Mouse (Mus musculus) spleen, adult 2 months (tissue): ENCODE data around the gene Znhit3. TPM values are rescaled to one million over a fixed set of nuclear protein-coding genes. Genes with fewer than 3 reads are reported as not detected.

Experiments
- DNase-seq, 2 experiments: peaks; one replicate each; pipeline versions ENCODE4 v3.0.0 to v3.0.0-alpha.2; 2012 to 2021; ENCODE audit warnings: low spot score in 2 of 2, low read depth in 1 of 2
- H3K27ac ChIP-seq: fragments of 200-500 bp; 2 replicates; pipeline ENCODE4 v1.5.1; 2012; ENCODE audit warnings: low read length, inconsistent platforms; ENCODE audit not compliant: insufficient read depth
- H3K27me3 ChIP-seq: fragments of 200-500 bp; 2 replicates; pipeline ENCODE4 v1.6.1; 2012; ENCODE audit warnings: mild to moderate bottlenecking, moderate library complexity, low read length, inconsistent platforms; ENCODE audit not compliant: control insufficient read depth, insufficient read depth
- H3K36me3 ChIP-seq: fragments of 200-500 bp; 2 replicates; pipeline ENCODE4 v1.6.1; 2012; ENCODE audit warnings: mild to moderate bottlenecking, low read length, inconsistent platforms; ENCODE audit not compliant: control insufficient read depth, insufficient read depth
- H3K4me1 ChIP-seq: fragments of 200-500 bp; 2 replicates; pipeline ENCODE4 v1.6.1; 2011; ENCODE audit warnings: inconsistent platforms; ENCODE audit not compliant: control insufficient read depth, insufficient read depth, insufficient read length
- H3K4me3 ChIP-seq: fragments of 200-500 bp; 2 replicates; pipeline ENCODE4 v1.5.1; 2011; ENCODE audit warnings: mild to moderate bottlenecking, inconsistent platforms; ENCODE audit not compliant: insufficient read depth, insufficient read length; ENCODE audit errors: extremely low read depth
- CTCF ChIP-seq: fragments of 200-500 bp; IDR thresholded peaks from 2 replicates; pipeline ENCODE4 v1.5.1; 2011; ENCODE audit warnings: mild to moderate bottlenecking, inconsistent platforms; ENCODE audit not compliant: insufficient read depth, insufficient read length, insufficient replicate concordance; ENCODE audit errors: extremely low read depth
- POLR2A ChIP-seq: fragments of 200-500 bp; IDR thresholded peaks from 2 replicates; pipeline ENCODE4 v1.6.1; 2011; ENCODE audit warnings: low read depth, low read length, inconsistent platforms
- WGBS: fragments of 180-500 bp; shearing (Covaris S2); methylation state at CpG from one replicate; pipeline ENCODE4 v1.1.7; 2018; 5-methylcytosine and 5-hydroxymethylcytosine counted together
- polyA plus RNA-seq: library from polyadenylated mRNA; depleted of rRNA; stranded (reverse); fragments of >200 nt; gene quantifications from 2 replicates; pipeline ENCODE4 v1.2.3, GENCODE M21; 2012

Gene Znhit3
- polyA plus RNA-seq, 1 experiment = 5.4 TPM

DNA sequence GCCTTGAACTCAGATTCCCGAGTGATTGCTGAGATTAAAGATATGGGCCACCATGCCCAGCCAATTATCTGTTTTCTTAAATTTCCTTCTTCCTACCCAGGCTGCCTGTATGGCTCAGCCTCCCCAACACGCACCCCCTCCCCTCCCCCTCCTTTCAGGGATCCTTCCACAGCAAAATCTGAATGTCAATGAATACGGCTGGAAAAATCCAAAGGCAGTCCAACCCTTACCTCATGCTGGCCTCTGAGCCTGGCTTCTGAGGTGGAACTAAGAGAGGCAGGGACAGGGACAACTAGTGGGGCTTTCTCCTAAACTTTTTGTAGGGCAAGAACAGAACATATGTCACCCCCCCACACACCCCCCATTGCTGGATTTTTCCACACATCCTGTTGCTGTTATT, 31.9 kb upstream of the Znhit3 start:
- 69% methylated on average over 3 of the region's 3 CpGs for WGBS
- Histone ChIP-seq H3K4me1 (no peaks in the 10 kb centered on the region), H3K4me3 (no peak overlapping the region), H3K27me3 (peaks cover 11% of the 10 kb centered on the region; the same call in 1 of the 2 replicates), H3K36me3 (no peaks in the 10 kb centered on the region), H3K27ac (no peak overlapping the region)
- no peak for TF ChIP-seq POLR2A
- TF ChIP-seq CTCF = no peak
- no peak for DNase-seq

DNA sequence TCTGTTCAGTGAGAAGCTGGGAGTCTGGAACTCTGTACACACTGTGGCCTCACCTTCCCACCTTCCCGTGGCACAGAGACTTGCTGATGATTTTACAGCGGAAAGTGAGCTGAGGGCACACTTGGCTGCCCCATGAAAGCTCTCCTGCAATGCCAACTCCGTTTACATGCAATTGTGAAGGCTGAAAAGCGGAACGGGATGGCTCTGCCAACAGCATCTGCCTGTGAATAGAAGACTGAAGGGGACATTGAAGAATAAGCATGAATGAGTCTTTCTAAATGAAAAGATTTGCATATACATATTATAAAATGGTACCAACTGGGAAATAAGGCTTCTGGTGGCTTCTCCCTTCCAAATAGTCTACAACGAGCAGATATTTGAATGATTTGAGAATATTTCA, 31.0 kb upstream of the Znhit3 start:
- Histone ChIP-seq H3K36me3 (no peaks in the 10 kb centered on the region), H3K27ac (no peak overlapping the region), H3K4me3 (no peak overlapping the region), H3K27me3 (peaks cover 11% of the 10 kb centered on the region; the same call in 1 of the 2 replicates), H3K4me1 (no peaks in the 10 kb centered on the region)
- DNase-seq = no peak
- TF ChIP-seq CTCF (no peak), POLR2A (no peak)
- 77% methylated on average over 6 of the region's 6 CpGs for WGBS

DNA sequence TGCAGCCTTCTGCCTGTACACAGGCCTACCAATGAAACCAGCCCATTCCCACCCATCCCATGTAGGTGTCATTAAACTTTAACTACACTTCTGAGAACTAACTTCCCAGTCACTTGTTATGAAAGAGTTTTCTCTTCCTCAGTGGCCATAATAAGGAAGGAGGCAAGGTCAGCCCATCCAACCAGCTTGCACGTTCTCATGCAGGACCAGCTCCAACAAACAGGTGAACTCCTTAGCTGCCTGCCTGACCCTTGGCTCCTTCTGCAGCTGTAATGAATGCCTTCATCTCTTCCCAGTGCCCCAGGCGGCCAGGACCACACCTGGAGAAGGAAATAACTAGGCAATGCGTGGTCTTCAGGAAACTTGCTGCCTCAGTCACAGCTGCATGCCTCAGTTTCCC, 29.7 kb upstream of the Znhit3 start:
- H3K27ac ChIP-seq = no peak overlapping the region
- no peak for TF ChIP-seq CTCF
- TF ChIP-seq POLR2A = no peak
- WGBS = 67% methylated on average over 3 of the region's 3 CpGs
- no peak for DNase-seq
- H3K4me3 ChIP-seq = no peak overlapping the region
- H3K27me3 ChIP-seq = peaks cover 11% of the 10 kb centered on the region; the same call in 1 of the 2 replicates
- no peaks in the 10 kb centered on the region for H3K4me1 ChIP-seq
- no peaks in the 10 kb centered on the region for H3K36me3 ChIP-seq

DNA sequence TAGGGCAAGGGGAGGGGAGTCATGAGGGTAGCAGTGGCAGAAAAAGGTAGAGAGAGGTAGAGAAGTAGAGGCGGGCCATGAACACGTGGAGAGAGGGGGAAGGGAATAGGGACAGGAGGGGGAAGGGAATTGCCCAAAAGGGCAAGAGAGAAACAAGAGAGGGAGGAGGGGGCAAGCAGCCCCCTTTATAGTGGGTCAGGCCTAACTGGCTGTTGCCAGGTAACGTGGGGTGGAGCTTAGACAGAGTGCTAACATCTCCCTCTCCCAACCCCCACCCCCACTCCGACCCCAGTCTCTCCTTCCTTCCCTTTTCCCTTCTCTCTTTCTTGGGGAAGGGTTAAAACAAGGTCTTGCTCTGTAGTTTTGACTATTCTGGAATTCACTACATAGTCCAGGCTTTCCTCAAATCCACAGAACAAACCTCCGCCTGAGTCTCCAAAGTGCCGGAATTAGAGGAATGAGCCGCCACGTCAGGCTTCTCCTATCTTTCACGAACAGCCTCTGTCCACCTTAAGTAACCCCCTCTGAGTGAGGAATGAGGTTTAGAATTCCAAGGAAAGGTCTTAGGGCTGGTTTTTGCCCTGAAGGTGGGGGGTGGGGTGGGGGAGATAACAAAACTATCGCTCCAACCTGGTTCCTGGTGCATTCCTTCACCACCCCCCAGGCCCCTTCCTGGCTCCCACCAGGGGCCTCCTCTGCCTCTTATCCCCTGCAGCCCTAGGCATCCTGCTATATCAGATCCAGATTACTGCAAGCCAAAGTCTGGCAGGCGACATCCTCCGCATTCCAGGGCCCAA, 28.7 kb upstream of the Znhit3 start:
- WGBS = 17% methylated on average over 12 of the region's 12 CpGs
- DNase-seq = no peak

DNA sequence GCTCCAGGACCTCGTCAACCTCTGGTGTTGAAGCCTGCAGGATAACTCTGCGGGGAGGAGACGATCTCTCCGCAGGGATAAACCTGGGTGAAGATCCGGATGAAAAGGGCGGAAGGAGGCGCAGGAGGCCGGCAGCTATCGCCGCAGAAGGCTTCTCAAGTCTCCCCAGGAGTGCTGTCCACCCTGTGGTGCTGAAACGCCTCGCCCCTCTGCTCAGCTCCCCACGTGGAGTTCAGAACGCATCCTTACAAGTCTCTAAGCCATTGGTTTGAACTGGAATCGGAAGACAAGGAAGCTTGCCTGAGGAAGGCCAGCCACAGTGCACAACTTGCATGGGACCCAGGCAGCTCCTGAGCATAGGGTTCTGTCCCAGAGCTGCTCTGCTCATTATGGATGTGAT, 27.8 kb upstream of the Znhit3 start:
- no peak overlapping the region for H3K27ac ChIP-seq
- no peak overlapping the region for H3K4me3 ChIP-seq
- H3K36me3 ChIP-seq = no peaks in the 10 kb centered on the region
- H3K27me3 ChIP-seq = peaks cover 11% of the 10 kb centered on the region; the same call in 1 of the 2 replicates
- no peaks in the 10 kb centered on the region for H3K4me1 ChIP-seq
- WGBS = 4% methylated on average over 15 of the region's 15 CpGs
- DNase-seq = no peak
- TF ChIP-seq POLR2A (no peak), CTCF (no peak)

More for the DNA sequence above, 28.7 kb upstream of the Znhit3 start:
- TF ChIP-seq CTCF (no peak), POLR2A (no peak)
- Histone ChIP-seq H3K27me3 (peaks cover 11% of the 10 kb centered on the region; the same call in 1 of the 2 replicates), H3K36me3 (no peaks in the 10 kb centered on the region), H3K27ac (no peak overlapping the region), H3K4me1 (no peaks in the 10 kb centered on the region), H3K4me3 (no peak overlapping the region)

DNA sequence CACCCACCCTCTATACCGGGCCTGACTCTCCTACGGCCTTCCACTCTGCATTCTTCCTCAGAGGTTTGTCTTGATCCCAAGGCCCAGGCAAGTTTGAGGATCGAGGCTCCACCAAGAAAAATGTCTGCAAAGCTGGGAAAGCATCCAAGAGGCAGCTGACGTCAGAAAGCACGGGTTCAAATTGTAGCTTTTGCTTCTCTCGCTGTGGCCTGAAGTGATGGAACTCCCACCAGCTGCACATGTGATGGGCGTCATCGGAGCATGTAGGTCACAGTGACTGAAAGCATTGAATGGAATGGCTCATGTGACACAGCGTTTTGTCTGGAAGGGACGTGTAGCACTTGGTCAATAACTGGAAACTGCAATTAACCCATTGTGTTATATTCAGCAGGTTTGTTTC, 24.0 kb upstream of the Znhit3 start:
- Histone ChIP-seq H3K4me3 (no peak overlapping the region), H3K27me3 (peaks cover 7% of the 10 kb centered on the region; the same call in 1 of the 2 replicates), H3K27ac (no peak overlapping the region), H3K4me1 (no peaks in the 10 kb centered on the region), H3K36me3 (no peaks in the 10 kb centered on the region)
- DNase-seq = no peak
- whole genome bisulfite sequencing = 82% methylated on average over 10 of the region's 10 CpGs
- TF ChIP-seq POLR2A (no peak), CTCF (no peak)

DNA sequence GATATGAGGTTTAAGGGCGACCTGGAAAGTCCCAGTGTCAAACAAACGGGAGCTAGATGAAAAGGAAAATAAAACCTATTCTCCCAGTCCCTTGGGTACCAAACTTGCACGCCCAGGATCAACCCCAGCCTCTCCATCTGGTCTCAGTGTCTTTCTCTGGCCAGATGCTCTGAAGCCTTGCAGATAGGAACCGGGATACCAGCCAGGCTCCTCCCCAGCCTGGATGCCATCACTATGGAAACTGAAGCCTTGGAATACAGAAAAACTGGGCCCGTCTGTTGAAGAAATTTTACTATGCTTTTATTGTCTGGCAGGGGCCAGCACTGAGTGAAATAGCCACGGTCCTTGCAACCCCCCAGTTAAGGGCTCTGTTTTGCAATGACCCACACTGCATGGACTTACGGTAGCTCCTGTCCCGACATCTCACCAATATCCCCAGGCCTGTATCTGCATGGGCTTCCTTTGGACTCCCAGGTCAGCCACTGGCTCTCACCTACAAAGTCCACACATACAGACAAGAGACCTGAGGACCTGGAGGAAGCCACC, 23.4 kb upstream of the Znhit3 start:
- DNase-seq = no peak
- H3K4me3 ChIP-seq = no peak overlapping the region
- no peaks in the 10 kb centered on the region for H3K36me3 ChIP-seq
- TF ChIP-seq POLR2A (no peak), CTCF (no peak)
- H3K4me1 ChIP-seq = no peaks in the 10 kb centered on the region
- WGBS = 69% methylated on average over 8 of the region's 8 CpGs
- 0 out of 2 replicates have a peak, but pooled peaks cover 4% of the 10 kb centered on the region for H3K27me3 ChIP-seq
- no peak overlapping the region for H3K27ac ChIP-seq
